Mouse (Mus musculus): ENCODE results near the gene Zfp180.

- TF ChIP-seq POLR2A (IDR thresholded peaks at IDR 0.05; ENCODE audit: insufficient read depth, low read length): peak; percentile 58
- no peak for TF ChIP-seq CTCF (IDR thresholded peaks at IDR 0.05; ENCODE audit: low read depth, low read length)
Measured at GRCm38 (mm10) chr7:24133996-24134828, 52.5 kb downstream of the Zfp180 start, which contains the start of gene Zfp235.
